Mouse (Mus musculus) kidney, embryonic 15.5 days (tissue): ENCODE measurements at regions not wholly inside any gene's neighbourhood (a gene's known extent, or its start where the extent isn't known, plus 50 kb on each side); places are given as distances from the start of the nearest gene placed in this dataset.

Source experiments
- ATAC-seq: fragments of 200-750 bp; cut with Nextera tagmentation; replicated peaks from 2 replicates; pipeline ENCODE4 v1.8.0; 2017; ENCODE audit warnings: moderate TSS enrichment; ENCODE audit not compliant: low FRiP score
- H3K27ac ChIP-seq: fragments of 300-500 bp; sonication (generic); 2 replicates; pipeline ENCODE4 v1.5.1; 2015; ENCODE audit warnings: mild to moderate bottlenecking, inconsistent platforms
- H3K27me3 ChIP-seq: fragments of 300-500 bp; sonication (generic); 2 replicates; pipeline ENCODE4 v1.6.1; 2015; ENCODE audit warnings: inconsistent platforms
- H3K36me3 ChIP-seq: fragments of 300-500 bp; sonication (generic); 2 replicates; pipeline ENCODE4 v1.6.1; 2015; ENCODE audit warnings: inconsistent platforms
- H3K4me1 ChIP-seq: fragments of 300-500 bp; sonication (generic); 2 replicates; pipeline ENCODE4 v1.6.1; 2015; ENCODE audit warnings: inconsistent platforms
- H3K4me2 ChIP-seq: fragments of 300-500 bp; sonication (generic); 2 replicates; pipeline ENCODE4 v1.6.1; 2015; ENCODE audit warnings: moderate library complexity, mild to moderate bottlenecking, inconsistent platforms
- H3K4me3 ChIP-seq: fragments of 300-500 bp; sonication (generic); replicated peaks from 2 replicates; pipeline ENCODE4 v1.5.1; 2015; ENCODE audit warnings: mild to moderate bottlenecking, inconsistent platforms
- H3K9ac ChIP-seq: fragments of 300-500 bp; sonication (generic); 2 replicates; pipeline ENCODE4 v1.6.1; 2015; ENCODE audit warnings: mild to moderate bottlenecking, inconsistent platforms
- H3K9me3 ChIP-seq: fragments of 300-500 bp; sonication (generic); replicated peaks from 2 replicates; pipeline ENCODE4 v1.6.1; 2016; ENCODE audit warnings: inconsistent platforms
- WGBS: fragments of 180-500 bp; shearing (Covaris S2); methylation state at CpG from one replicate; pipeline ENCODE4 v1.1.7; 2015; ENCODE audit warnings: mixed read lengths; 5-methylcytosine and 5-hydroxymethylcytosine counted together

GRCm38 (mm10) chr4:71369276-71369675 lies 388.5 kb downstream of the Gm11232 start:
- Histone ChIP-seq H3K27ac (no peak overlapping the region), H3K4me3 (no peak overlapping the region), H3K4me1 (no peaks in the 10 kb centered on the region), H3K4me2 (no peak overlapping the region), H3K36me3 (no peaks in the 10 kb centered on the region), H3K9ac (no peak overlapping the region), H3K27me3 (no peaks in the 10 kb centered on the region), H3K9me3 (no peaks in the 10 kb centered on the region)
- WGBS: 87% methylated on average over 5 of the region's 5 CpGs
- ATAC-seq: no peak

- H3K36me3 ChIP-seq: no peaks in the 10 kb centered on the region
- H3K4me1 ChIP-seq: no peaks in the 10 kb centered on the region
- no peak for ATAC-seq
- WGBS: 80% methylated on average over 1 of the region's 1 CpGs
- H3K4me2 ChIP-seq: no peak overlapping the region
- H3K27ac ChIP-seq: no peak overlapping the region
- H3K9me3 ChIP-seq: no peaks in the 10 kb centered on the region
- no peaks in the 10 kb centered on the region for H3K27me3 ChIP-seq
- H3K9ac ChIP-seq: no peak overlapping the region
- H3K4me3 ChIP-seq: no peak overlapping the region
Observed at GRCm38 (mm10) chr4:71363761-71364160, 394.0 kb downstream of the Gm11232 start.

GRCm38 (mm10) chr4:71357626-71358025 lies 400.1 kb downstream of the Gm11232 start:
- H3K4me3 ChIP-seq: no peak overlapping the region
- WGBS: 65% methylated on average over 1 of the region's 1 CpGs

GRCm38 (mm10) chr4:71356714-71357113 lies 401.1 kb downstream of the Gm11232 start:
- Histone ChIP-seq H3K27ac (no peak overlapping the region), H3K27me3 (no peaks in the 10 kb centered on the region), H3K36me3 (no peaks in the 10 kb centered on the region), H3K4me1 (no peaks in the 10 kb centered on the region), H3K9me3 (no peaks in the 10 kb centered on the region), H3K9ac (no peak overlapping the region), H3K4me3 (no peak overlapping the region), H3K4me2 (no peak overlapping the region)
- 83% methylated on average over 1 of the region's 1 CpGs for WGBS
- ATAC-seq: no peak

More at GRCm38 (mm10) chr4:71357626-71358025, 400.1 kb downstream of the Gm11232 start:
- no peaks in the 10 kb centered on the region for H3K9me3 ChIP-seq
- no peak overlapping the region for H3K4me2 ChIP-seq
- no peaks in the 10 kb centered on the region for H3K4me1 ChIP-seq
- ATAC-seq: no peak
- no peak overlapping the region for H3K27ac ChIP-seq
- H3K9ac ChIP-seq: no peak overlapping the region
- no peaks in the 10 kb centered on the region for H3K27me3 ChIP-seq
- no peaks in the 10 kb centered on the region for H3K36me3 ChIP-seq

GRCm38 (mm10) chr4:71356310-71356709 lies 401.5 kb downstream of the Gm11232 start:
- Histone ChIP-seq H3K36me3 (no peaks in the 10 kb centered on the region), H3K27ac (no peak overlapping the region), H3K27me3 (no peaks in the 10 kb centered on the region), H3K4me3 (no peak overlapping the region), H3K4me1 (no peaks in the 10 kb centered on the region), H3K9ac (no peak overlapping the region), H3K9me3 (no peaks in the 10 kb centered on the region), H3K4me2 (no peak overlapping the region)
- 78% methylated on average over 1 of the region's 1 CpGs for WGBS
- ATAC-seq: no peak

- no peak overlapping the region for H3K27ac ChIP-seq
- ATAC-seq: no peak
- no peaks in the 10 kb centered on the region for H3K4me1 ChIP-seq
- no peaks in the 10 kb centered on the region for H3K27me3 ChIP-seq
- WGBS: 74% methylated on average over 2 of the region's 2 CpGs
- no peak overlapping the region for H3K9ac ChIP-seq
- no peak overlapping the region for H3K4me2 ChIP-seq
- H3K4me3 ChIP-seq: no peak overlapping the region
- no peaks in the 10 kb centered on the region for H3K36me3 ChIP-seq
- no peaks in the 10 kb centered on the region for H3K9me3 ChIP-seq
Observed at GRCm38 (mm10) chr4:71351880-71352279, 405.9 kb downstream of the Gm11232 start.

- no peak overlapping the region for H3K4me3 ChIP-seq
- no peak overlapping the region for H3K27ac ChIP-seq
- no peaks in the 10 kb centered on the region for H3K36me3 ChIP-seq
- no peaks in the 10 kb centered on the region for H3K4me1 ChIP-seq
- H3K9ac ChIP-seq: no peak overlapping the region
- 96% methylated on average over 3 of the region's 3 CpGs for WGBS
- ATAC-seq: no peak
- H3K27me3 ChIP-seq: no peaks in the 10 kb centered on the region
- H3K4me2 ChIP-seq: no peak overlapping the region
- no peaks in the 10 kb centered on the region for H3K9me3 ChIP-seq
Observed at GRCm38 (mm10) chr4:71343068-71343467, 414.7 kb downstream of the Gm11232 start.

GRCm38 (mm10) chr4:71338582-71338981 lies 419.2 kb downstream of the Gm11232 start:
- H3K27ac ChIP-seq: no peak overlapping the region
- no peak for ATAC-seq
- H3K9me3 ChIP-seq: no peaks in the 10 kb centered on the region
- H3K27me3 ChIP-seq: no peaks in the 10 kb centered on the region
- H3K4me2 ChIP-seq: no peak overlapping the region
- H3K4me3 ChIP-seq: no peak overlapping the region
- WGBS: 82% methylated on average over 1 of the region's 1 CpGs
- no peaks in the 10 kb centered on the region for H3K36me3 ChIP-seq
- no peak overlapping the region for H3K9ac ChIP-seq
- H3K4me1 ChIP-seq: no peaks in the 10 kb centered on the region

GRCm38 (mm10) chr4:71332672-71333071 lies 425.1 kb downstream of the Gm11232 start:
- Histone ChIP-seq H3K36me3 (no peaks in the 10 kb centered on the region), H3K27me3 (no peaks in the 10 kb centered on the region), H3K27ac (no peak overlapping the region), H3K4me1 (no peaks in the 10 kb centered on the region), H3K9ac (no peak overlapping the region), H3K4me2 (no peak overlapping the region), H3K9me3 (no peaks in the 10 kb centered on the region), H3K4me3 (no peak overlapping the region)
- WGBS: 85% methylated on average over 3 of the region's 3 CpGs
- ATAC-seq: no peak

GRCm38 (mm10) chr4:71332018-71332417 lies 425.7 kb downstream of the Gm11232 start:
- WGBS: 83% methylated on average over 4 of the region's 4 CpGs
- H3K9ac ChIP-seq: no peak overlapping the region
- no peaks in the 10 kb centered on the region for H3K36me3 ChIP-seq
- H3K4me1 ChIP-seq: no peaks in the 10 kb centered on the region
- no peak overlapping the region for H3K4me2 ChIP-seq
- no peak overlapping the region for H3K27ac ChIP-seq
- ATAC-seq: no peak
- no peaks in the 10 kb centered on the region for H3K9me3 ChIP-seq
- H3K4me3 ChIP-seq: no peak overlapping the region
- H3K27me3 ChIP-seq: no peaks in the 10 kb centered on the region

- ATAC-seq: no peak
- H3K4me2 ChIP-seq: no peak overlapping the region
- no peak overlapping the region for H3K4me3 ChIP-seq
- H3K9me3 ChIP-seq: no peaks in the 10 kb centered on the region
- no peaks in the 10 kb centered on the region for H3K27me3 ChIP-seq
- H3K9ac ChIP-seq: no peak overlapping the region
- H3K27ac ChIP-seq: no peak overlapping the region
- H3K4me1 ChIP-seq: no peaks in the 10 kb centered on the region
- no peaks in the 10 kb centered on the region for H3K36me3 ChIP-seq
Observed at GRCm38 (mm10) chr4:71316605-71317004, 441.2 kb downstream of the Gm11232 start.

- no peaks in the 10 kb centered on the region for H3K27me3 ChIP-seq
- no peaks in the 10 kb centered on the region for H3K4me1 ChIP-seq
- H3K27ac ChIP-seq: no peak overlapping the region
- no peak overlapping the region for H3K4me3 ChIP-seq
- H3K9ac ChIP-seq: no peak overlapping the region
- no peaks in the 10 kb centered on the region for H3K9me3 ChIP-seq
- H3K4me2 ChIP-seq: no peak overlapping the region
- WGBS: 68% methylated on average over 6 of the region's 6 CpGs
- no peaks in the 10 kb centered on the region for H3K36me3 ChIP-seq
- no peak for ATAC-seq
Observed at GRCm38 (mm10) chr4:71307176-71307612, 450.6 kb downstream of the Gm11232 start.

- Histone ChIP-seq H3K4me1 (no peaks in the 10 kb centered on the region), H3K27ac (no peak overlapping the region), H3K4me3 (no peak overlapping the region), H3K27me3 (no peaks in the 10 kb centered on the region), H3K36me3 (no peaks in the 10 kb centered on the region), H3K9ac (no peak overlapping the region), H3K9me3 (no peaks in the 10 kb centered on the region), H3K4me2 (no peak overlapping the region)
- ATAC-seq: no peak
- 75% methylated on average over 6 of the region's 6 CpGs for WGBS
Observed at GRCm38 (mm10) chr4:71306690-71307089, 451.1 kb downstream of the Gm11232 start.
